Mouse (Mus musculus) B cell, adult 2 months (primary cell): ENCODE measurements at regions not wholly inside any gene's neighbourhood (a gene's known extent, or its start where the extent isn't known, plus 50 kb on each side); places are given as distances from the start of the nearest gene placed in this dataset.

Experiments used
- DNase-seq, 2 experiments: peaks; one replicate each; pipeline ENCODE4 v3.0.0; 2022

- DNase-seq, result no peak
These were observed 91.3 kb downstream of the Tomm20 start for GRCm38 (mm10) chr8:126854121-126855055.

GRCm38 (mm10) chr8:126852663-126853390, 92.8 kb downstream of the Tomm20 start:
- DNase-seq, result no peak

DNA sequence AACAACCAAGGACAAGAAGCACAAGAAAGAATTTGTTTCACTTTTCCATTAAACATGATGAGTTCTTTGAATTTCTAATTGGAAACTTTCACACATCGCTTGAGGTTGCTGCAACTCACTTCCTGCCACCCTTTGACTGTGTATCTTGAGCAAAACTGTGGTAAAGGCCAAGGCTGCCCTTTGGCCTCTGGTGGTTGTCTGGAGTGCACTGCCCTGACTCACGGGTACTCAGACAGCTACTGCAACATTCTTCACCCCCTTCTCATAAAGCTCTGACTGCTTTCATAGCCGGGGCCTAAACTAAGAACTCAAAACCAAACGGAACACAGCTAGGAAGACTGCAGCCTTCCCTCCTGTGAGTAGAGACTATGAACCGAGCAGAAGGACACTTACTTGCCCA, 93.5 kb downstream of the Tomm20 start:
- no peak for DNase-seq

DNA sequence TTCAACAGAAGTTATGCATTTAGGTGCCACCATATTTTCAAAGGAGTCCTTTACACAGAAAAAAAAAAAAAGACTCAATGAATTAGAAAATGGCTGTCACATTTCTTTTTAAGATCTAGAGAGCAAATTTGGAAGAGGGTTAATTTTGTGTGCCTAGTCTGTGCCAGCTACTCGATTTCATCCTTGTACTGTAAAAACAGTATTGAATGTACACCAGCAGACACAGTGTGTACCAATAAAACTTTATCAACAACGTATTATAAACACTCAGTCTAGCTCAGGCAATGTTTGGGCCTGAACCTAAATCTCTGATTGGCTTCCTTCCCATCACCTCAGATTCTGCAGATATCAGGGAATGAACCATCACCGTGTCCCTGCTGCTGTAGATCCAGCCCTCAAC, 93.9 kb downstream of the Tomm20 start:
- no peak for DNase-seq

DNA sequence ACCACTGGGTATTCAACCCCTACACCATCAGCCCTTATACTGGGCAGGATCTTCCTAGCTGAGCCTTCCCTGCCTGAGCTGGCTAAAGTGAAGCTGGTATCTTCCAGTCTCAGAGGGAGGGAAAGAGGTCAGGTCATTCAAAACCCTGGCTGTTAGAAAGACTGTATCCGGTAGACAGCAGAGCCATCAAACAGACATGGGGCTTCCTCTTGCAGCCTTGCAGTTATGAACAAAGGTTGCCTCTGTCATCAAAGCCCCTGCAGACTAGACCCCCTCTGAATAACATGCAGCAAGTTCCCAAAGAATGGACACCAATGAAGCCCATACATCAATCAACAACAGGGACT, 95.5 kb downstream of the Tomm20 start:
- no peak for DNase-seq

DNA sequence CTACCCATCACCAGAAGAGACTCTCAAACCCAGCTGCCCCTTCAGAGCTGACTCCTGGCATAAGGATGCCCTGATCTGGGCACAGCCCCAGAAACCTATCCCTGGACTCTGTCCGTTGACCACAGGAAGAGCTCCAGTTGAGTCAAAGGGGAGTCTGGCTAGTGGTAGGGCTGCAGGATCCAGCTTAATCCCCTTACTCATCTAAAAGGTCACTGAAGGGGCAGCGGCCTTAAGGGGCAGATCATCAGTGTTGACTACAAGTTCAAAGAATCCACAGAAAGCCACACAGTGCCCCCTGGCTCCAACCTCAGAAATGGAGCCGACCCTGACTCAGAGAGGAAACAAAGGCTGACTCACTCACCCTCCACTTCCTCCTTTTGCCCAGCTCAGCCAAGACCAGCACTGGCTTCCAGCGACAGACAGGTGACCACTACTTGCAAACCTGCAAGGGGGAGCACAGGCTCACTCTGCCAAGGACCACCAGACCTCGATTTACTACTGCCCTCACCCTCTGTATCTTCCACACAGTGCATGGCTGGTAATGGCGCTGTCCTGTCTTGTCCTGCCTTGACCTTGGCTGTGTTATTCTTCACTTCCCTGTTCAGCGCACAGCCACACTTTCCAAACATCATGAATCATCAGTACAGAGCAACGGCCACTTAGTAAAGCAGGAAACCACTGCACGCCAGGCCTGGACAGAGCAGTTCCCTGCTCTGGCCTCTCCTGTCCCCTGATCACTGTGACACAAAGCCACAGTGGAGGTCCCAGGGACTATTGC, 96.0 kb downstream of the Tomm20 start:
- peak; percentile 80 to 83 for DNase-seq

DNA sequence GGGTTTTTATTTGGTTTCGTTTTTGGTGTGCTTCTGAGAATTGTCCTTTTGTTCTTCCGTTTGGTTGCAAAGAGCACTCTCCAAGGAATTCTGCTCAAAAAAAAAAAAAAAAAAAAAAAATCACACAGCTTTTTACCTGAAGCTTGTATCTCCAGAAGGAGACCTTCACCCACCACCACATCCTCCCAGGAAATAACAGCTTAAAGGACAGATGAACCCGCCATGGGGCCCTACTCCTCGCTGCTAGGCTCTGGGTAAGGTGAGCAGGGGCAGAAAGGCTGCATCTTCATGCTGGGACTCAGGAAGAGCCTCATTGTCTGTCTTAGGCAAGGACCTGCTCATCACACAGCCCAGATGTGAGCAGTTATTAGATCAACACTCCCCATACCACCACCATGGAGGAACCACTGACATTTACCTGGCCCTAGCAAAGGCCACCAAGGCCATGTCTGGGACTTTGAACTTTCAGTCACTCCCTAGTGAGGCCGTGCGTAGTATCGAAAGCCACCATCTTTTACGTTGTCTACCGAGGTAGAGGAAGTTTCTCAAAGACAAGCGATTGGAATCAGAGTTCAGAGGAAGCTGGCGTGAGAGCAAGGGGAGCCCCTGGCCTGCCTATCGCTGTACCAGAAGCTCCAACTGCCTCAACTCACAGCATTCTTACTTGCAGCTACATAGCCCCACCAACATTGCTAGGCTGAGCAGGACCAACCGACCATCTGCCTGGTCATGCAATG, 97.1 kb downstream of the Tomm20 start:
- DNase-seq, result no peak

DNA sequence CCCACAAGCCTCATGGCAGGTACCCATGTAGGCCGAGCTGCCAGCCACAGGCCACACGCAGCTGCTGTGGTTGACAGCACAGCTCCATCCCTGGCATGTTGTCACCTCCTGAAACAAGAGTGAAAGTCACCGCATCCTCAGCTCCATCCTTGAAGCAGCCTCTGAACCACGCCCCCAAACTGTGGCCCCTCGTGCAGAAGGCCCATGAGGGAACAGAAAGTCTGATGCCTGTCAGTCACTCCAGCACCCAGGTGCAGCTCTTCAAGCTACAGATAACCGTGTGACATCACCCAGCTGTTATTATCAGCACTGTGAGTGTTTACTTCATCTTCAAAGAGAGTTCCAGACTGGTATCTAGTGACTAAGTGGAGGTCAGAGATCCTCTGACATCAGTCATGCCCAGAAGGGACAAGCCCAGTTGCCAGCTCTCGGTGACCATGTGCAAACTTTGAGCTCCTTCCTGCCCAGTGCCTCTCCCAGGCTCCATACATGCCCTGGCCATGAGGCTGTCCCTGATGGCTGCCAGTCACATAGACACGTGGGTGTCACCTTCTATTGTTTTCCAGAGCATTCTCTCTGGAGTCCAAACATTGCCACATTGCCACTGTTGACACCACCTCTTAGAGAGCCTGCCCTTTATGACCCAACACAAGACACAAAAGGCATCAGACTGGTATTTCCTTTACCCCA, 97.8 kb downstream of the Tomm20 start:
- DNase-seq, result peak; percentile 89 to 92

DNA sequence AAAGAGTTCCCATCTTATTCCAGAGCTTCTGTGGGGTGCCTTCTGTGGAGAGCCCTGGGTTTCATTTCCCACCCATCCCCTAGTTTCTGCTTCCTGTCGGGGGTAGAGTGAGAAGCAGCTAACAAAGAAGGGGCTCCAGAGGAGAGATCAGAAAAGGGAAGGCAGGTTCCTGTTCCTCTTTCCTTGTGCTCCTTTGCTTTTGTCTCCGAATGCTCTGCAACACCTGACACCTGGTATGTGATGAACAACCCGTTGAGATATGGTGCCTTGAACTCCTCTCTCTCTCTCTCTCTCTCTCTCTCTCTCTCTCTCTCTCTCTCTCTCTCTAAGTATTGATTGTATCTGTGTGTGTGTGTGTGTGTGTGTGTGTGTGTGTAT, 99.5 kb downstream of the Tomm20 start:
- peak; percentile 51 to 58 for DNase-seq

- peak; percentile 61 to 64 for DNase-seq
These were observed 100.0 kb downstream of the Tomm20 start for GRCm38 (mm10) chr8:126845530-126846187.

- no peak for DNase-seq
These were observed 101.0 kb downstream of the Tomm20 start for GRCm38 (mm10) chr8:126844627-126845026.

DNA sequence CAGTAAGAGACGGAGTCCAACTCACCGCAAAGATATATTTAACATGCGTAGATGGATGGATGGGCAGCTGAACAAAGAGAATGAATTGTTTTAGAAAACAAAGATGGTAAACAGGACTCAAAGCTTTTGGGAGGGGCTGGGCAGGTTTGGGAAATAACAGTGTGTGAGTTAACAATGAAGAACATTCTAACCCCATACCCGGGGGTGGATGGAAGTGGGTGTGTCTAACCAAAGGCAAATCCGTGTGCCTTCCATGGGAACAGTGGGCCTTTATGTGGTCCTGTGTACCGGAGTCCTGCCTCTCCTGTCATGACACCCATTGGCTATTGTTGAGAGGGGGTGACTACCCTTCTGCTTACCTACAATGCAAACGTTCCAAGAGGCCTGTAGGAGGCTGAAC, 104.5 kb downstream of the Tomm20 start:
- no peak for DNase-seq

DNA sequence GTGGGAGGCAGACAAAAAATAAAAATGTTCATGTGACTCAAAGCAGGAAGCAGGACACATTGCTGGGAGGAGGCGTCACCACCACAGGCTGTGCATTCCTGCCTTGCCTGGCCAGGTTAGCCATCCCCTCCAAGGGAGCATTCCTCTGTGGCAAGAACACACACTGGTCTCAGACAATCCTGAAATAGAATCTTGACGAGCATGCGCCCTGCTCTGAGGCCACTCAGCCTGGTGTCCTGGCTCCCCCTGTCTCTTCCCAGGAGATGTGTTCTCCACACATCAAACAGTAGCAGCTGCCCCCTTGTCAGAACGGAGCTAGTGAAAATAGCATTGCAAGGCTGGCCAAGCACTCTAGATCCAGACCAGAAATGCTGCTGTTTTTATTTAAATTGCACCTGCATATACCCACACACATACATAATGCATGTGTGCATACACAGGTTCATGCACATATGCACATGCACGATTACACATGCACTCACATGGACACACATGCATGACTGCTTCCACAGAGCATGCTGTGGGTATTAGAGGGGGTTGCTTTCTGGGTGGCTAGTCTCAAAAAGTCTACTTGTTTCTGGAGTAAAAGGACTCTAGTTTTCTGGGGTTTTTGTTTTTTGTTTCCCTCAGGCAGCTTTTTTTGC, 105.8 kb downstream of the Tomm20 start:
- DNase-seq, result peak; percentile 45 to 49

DNA sequence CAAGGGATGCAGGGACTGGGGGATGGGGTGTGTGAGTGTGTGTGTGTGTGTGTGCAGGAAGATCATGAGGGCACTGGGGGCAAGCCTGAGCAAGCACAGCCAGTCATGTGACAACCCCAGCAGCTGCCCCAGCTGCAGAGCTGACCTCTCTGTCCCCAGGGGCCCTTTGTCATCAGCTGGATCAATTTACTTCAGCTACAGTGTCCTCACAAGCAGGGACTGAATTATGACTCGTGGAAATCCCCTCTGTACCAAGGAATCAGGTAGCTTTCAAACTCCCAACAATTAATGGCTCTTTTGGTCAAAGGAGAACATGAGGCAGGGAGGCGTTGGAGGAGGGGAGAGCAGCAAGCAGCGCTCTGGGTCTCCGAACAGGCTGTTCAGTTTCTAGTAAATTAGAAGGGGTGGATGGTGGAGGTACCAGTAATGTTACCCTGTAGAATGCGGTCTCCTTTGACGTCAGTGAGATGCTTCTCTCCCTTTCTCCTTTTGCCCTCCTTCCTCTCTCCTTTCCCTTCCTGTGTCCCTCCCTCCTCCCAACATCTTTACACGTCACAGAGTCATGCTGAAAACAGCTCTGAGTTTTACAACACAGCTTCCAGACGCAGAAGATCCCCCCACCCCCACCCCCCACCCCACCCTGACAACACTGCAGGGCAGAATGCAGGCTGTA, 106.5 kb downstream of the Tomm20 start:
- peak; percentile 79 to 82 for DNase-seq

DNA sequence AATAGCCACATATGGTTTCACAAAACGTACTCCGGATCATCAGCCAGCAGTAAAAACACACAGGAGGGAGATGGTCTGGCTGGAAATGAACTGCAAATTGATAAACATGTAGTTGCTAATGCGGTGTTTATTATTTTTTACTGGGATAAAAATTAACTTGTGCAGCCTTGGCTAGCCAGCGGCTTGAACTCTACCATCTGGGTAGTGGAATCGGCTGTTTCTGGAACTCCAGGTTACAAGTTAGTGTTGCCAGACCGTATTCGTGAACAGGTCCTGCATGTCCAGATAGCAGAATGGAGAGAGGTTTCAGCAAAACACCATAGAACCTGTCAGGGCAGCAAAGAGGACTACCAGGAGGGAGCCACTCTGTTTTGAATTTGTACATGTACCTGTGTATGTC, 107.4 kb downstream of the Tomm20 start:
- DNase-seq, result peak in 1 of 2 experiments; percentile 3

DNA sequence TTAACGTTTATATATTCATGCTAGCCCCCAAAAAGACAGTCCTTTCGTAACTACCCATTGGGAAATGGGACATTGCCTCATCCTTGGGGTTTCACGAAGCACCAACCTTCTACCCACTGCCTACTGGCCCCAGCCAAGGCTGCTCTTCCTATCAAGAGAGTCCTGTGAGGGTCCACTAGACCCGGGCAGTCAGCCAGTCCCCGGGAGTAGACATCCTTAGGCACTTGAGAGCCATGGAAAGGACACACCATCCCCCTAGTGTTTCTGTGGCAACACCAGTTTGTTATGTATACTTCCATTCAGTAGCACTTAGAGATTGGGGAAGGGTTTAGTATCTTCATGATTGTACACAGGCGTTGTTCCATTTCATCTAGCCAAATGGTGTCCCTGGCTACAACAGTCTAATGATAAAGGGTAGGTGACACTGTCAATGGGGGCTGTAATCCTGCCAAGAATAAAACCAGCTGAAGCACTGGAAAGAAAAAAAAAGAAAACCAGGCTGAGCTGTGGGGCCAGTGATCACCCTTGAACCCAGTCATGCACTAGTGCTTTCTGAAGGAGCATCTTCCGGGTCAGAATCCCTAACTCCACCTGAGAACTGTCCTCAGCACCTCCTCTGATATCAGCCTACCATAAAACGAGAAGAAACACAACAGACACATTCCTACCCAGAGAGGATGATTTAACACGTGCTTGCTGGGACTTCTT, 108.2 kb downstream of the Tomm20 start:
- DNase-seq, result no peak

- no peak for DNase-seq
These were observed 110.1 kb downstream of the Tomm20 start for GRCm38 (mm10) chr8:126835554-126835953.

DNA sequence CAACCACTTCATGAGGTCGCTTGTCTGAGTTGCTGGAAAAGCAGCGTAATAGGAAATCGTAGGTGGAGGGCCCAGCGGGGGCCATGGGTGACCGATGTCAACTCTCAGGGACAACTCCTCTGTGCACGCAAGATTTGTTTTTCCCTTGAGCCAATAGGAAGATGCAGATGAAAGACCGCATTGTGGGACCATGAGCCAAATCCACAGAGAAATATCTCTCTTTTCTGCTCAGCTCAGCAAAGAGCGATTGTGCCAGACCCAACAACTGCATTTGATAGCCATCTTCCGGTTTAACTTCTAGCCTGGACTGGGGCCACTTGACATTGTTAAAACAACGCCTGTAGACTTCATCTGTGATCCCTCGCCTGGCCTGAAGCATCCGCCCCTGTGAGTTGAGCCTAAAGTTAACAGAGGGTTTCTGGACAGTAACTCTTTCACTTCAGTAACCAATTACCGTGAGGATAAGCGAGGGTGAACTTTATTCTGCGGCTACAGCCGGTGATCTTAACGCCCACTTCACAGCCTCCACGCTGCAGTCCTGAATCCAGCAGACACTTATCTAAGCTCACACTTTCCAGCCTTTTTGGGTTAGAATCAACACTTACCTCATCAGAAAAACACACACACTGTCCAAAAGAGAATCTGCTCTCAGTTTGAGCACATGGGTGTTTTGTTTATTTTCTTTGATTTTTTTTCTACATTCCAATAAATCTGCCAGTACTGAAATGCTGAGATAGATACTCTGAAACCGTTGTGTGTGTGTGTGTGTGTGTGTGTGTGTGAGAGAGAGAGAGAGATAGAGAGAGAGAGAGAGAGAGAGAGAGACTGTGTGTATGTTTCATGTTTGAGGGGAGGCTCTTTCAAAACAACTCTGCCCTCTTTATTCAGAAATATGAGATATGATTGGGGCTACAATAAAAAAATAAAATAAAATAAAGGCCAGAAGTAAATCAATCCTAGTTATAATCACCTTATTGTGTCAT, 111.9 kb downstream of the Tomm20 start:
- DNase-seq, result no peak
